Mouse (Mus musculus) liver, adult 2 months (tissue): ENCODE results near the gene Rnf141. TPM values are rescaled to one million over a fixed set of nuclear protein-coding genes. Genes with fewer than 3 reads are reported as not detected.
A peak's percentile ranks its signal among the peaks of the same experiment; 100 is the strongest.

Experiments used
- DNase-seq: peaks from one replicate; pipeline ENCODE4 v3.0.0-alpha.2; 2011; ENCODE audit warnings: low read depth, low spot score; ENCODE audit errors: extremely low read depth
- H3K27ac ChIP-seq: fragments of 200-500 bp; replicated peaks from 2 replicates; pipeline ENCODE4 v1.5.1; 2012; ENCODE audit warnings: low read depth, mild to moderate bottlenecking, control low read depth, inconsistent platforms, low read length; ENCODE audit not compliant: insufficient read depth
- H3K27me3 ChIP-seq: fragments of 200-500 bp; 2 replicates; pipeline ENCODE4 v1.6.1; 2012; ENCODE audit warnings: mild to moderate bottlenecking, moderate library complexity, low read length, inconsistent platforms; ENCODE audit not compliant: control insufficient read depth, insufficient read depth
- H3K36me3 ChIP-seq: fragments of 200-500 bp; 2 replicates; pipeline ENCODE4 v1.6.1; 2012; ENCODE audit warnings: low read length, inconsistent platforms; ENCODE audit not compliant: control insufficient read depth, insufficient read depth
- H3K4me1 ChIP-seq: fragments of 200-500 bp; 2 replicates; pipeline ENCODE4 v1.6.1; 2011; ENCODE audit warnings: low read length; ENCODE audit not compliant: control insufficient read depth, insufficient read depth
- H3K4me3 ChIP-seq: fragments of 200-500 bp; 2 replicates; pipeline ENCODE4 v1.5.1; 2011; ENCODE audit warnings: low read depth, mild to moderate bottlenecking, control low read depth, low read length, moderate library complexity; ENCODE audit not compliant: insufficient read depth
- H3K79me2 ChIP-seq: fragments of 200-500 bp; 2 replicates; pipeline ENCODE4 v1.6.1; 2012; ENCODE audit warnings: inconsistent platforms, mild to moderate bottlenecking, low read length, moderate library complexity; ENCODE audit not compliant: control insufficient read depth, insufficient read depth
- H3K9ac ChIP-seq: fragments of 200-500 bp; 2 replicates; pipeline ENCODE4 v1.6.1; 2012; ENCODE audit warnings: low read depth, mild to moderate bottlenecking, control low read depth, inconsistent platforms, low read length
- CTCF ChIP-seq: fragments of 200-500 bp; IDR thresholded peaks from 2 replicates; pipeline ENCODE4 v1.5.1; 2011; ENCODE audit warnings: low read depth, low read length, control low read depth
- POLR2A ChIP-seq: fragments of 200-500 bp; IDR thresholded peaks from 2 replicates; pipeline ENCODE4 v1.6.1; 2011; ENCODE audit warnings: low read length, control low read depth; ENCODE audit not compliant: insufficient read depth; ENCODE audit errors: extremely low read depth
- WGBS: fragments of 180-500 bp; shearing (Covaris S2); methylation state at CpG from one replicate; pipeline ENCODE4 v1.1.7; 2018; 5-methylcytosine and 5-hydroxymethylcytosine counted together
- polyA plus RNA-seq: library from polyadenylated mRNA; depleted of rRNA; stranded (reverse); fragments of >200 nt; gene quantifications from 2 replicates; pipeline ENCODE4 v1.2.3, GENCODE M21; 2012
- total RNA-seq: library from RNA; depleted of rRNA; stranded (reverse); fragments of >200 nt; gene quantifications from 2 replicates; pipeline ENCODE4 v1.2.3, GENCODE M21; 2014

Rnf141 gene
- total and polyA plus RNA-seq, 2 experiments = 20.6 to 63.4 TPM

- H3K27ac ChIP-seq = peak overlapping the region; percentile 50
- no peak overlapping the region for H3K9ac ChIP-seq
- WGBS = 19% methylated on average over 1 of the region's 1 CpGs
- peaks cover 7% of the 10 kb centered on the region for H3K4me1 ChIP-seq
- no peak for TF ChIP-seq POLR2A
- TF ChIP-seq CTCF = no peak
- peaks cover under 1% of the 10 kb centered on the region; the same call in 1 of the 2 replicates for H3K79me2 ChIP-seq
- H3K27me3 ChIP-seq = no peaks in the 10 kb centered on the region
- no peaks in the 10 kb centered on the region for H3K36me3 ChIP-seq
- peak; percentile 98 for DNase-seq
- H3K4me3 ChIP-seq = no peak overlapping the region
Observed at GRCm38 (mm10) chr7:110848371-110848770, 4.1 kb upstream of the Rnf141 start.

DNA sequence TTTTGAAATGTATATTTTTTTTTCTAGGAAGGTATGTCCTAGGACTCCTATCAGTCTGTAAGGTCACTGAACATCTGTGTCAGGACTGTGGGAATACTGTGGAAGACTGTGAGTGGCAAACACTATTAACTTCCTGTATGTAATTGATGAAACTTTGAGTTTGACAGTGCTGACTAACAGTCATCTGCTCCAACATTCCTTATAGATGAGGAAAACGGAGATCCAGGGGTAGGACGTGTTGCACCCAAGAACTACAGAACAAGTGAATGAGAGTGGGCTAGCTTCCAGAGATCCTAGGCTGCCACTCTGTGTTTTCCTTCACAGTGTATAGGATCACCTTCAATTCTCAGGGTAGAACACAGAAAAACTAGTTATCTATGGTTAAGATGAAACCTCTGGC, 3.1 kb upstream of the Rnf141 start:
- DNase-seq = no peak
- peaks cover 7% of the 10 kb centered on the region for H3K4me1 ChIP-seq
- peaks cover 6% of the 10 kb centered on the region; the same call in 1 of the 2 replicates for H3K79me2 ChIP-seq
- no peaks in the 10 kb centered on the region for H3K36me3 ChIP-seq
- WGBS = 86% methylated on average over 2 of the region's 2 CpGs
- no peak overlapping the region for H3K4me3 ChIP-seq
- TF ChIP-seq POLR2A (no peak), CTCF (no peak)
- no peak overlapping the region for H3K27ac ChIP-seq
- H3K27me3 ChIP-seq = no peaks in the 10 kb centered on the region
- H3K9ac ChIP-seq = no peak overlapping the region

GRCm38 (mm10) chr7:110840332-110840731, 3.9 kb downstream of the Rnf141 start:
- Histone ChIP-seq H3K27ac (no peak overlapping the region), H3K79me2 (peaks cover 13% of the 10 kb centered on the region; the same call in 1 of the 2 replicates), H3K36me3 (peaks cover 11% of the 10 kb centered on the region; the same call in 1 of the 2 replicates), H3K9ac (no peak overlapping the region), H3K27me3 (no peaks in the 10 kb centered on the region), H3K4me1 (peaks cover 6% of the 10 kb centered on the region; the same call in 1 of the 2 replicates), H3K4me3 (no peak overlapping the region)
- 19% methylated on average over 4 of the region's 4 CpGs for WGBS
- no peak for TF ChIP-seq POLR2A
- TF ChIP-seq CTCF = no peak
- DNase-seq = peak; percentile 94

GRCm38 (mm10) chr7:110834522-110834921, 9.7 kb downstream of the Rnf141 start:
- WGBS = 8% methylated on average over 3 of the region's 3 CpGs
- 0 out of 2 replicates have a peak overlapping the region, but pooled peaks have one; percentile 3 for H3K27ac ChIP-seq
- H3K36me3 ChIP-seq = peaks cover 25% of the 10 kb centered on the region
- TF ChIP-seq POLR2A (no peak), CTCF (no peak)
- no peak overlapping the region for H3K9ac ChIP-seq
- no peaks in the 10 kb centered on the region for H3K27me3 ChIP-seq
- no peak overlapping the region for H3K4me3 ChIP-seq
- peak; percentile 72 for DNase-seq
- peaks cover 2% of the 10 kb centered on the region; the same call in 1 of the 2 replicates for H3K79me2 ChIP-seq
- H3K4me1 ChIP-seq = peaks cover 6% of the 10 kb centered on the region

- TF ChIP-seq POLR2A (no peak), CTCF (no peak)
- Histone ChIP-seq H3K9ac (no peak overlapping the region), H3K36me3 (peaks cover 27% of the 10 kb centered on the region), H3K79me2 (peaks cover 2% of the 10 kb centered on the region; the same call in 1 of the 2 replicates), H3K27ac (no peak overlapping the region), H3K4me3 (no peak overlapping the region), H3K4me1 (peaks cover 6% of the 10 kb centered on the region), H3K27me3 (no peaks in the 10 kb centered on the region)
- DNase-seq = peak; percentile 45
- 95% methylated on average over 1 of the region's 1 CpGs for WGBS
Observed at GRCm38 (mm10) chr7:110834018-110834417, 10.2 kb downstream of the Rnf141 start.

DNA sequence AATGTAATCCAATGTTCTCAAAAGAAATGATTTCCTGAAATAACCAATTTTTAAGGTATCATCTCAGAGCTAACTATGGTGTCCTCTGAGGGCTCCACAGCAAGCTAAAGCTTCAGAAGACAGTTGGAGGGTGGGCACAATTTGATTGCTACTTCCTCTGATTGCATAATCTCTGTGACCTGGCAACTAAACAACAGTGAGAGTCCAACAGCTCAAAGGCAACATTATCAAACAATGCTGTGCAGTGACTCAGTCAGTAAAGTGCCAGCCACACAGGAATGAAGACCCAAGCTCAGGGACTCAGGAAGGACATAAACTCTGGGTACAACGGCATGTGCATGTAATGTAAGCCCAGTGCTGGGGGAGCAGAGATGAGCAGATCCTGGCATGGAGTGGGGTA, 11.2 kb downstream of the Rnf141 start:
- TF ChIP-seq CTCF = no peak
- TF ChIP-seq POLR2A = no peak
- peaks cover 31% of the 10 kb centered on the region for H3K36me3 ChIP-seq
- DNase-seq = peak; percentile 71

More for the DNA sequence above, 11.2 kb downstream of the Rnf141 start:
- 0 out of 2 replicates have a peak overlapping the region, but pooled peaks have one; percentile 4 for H3K27ac ChIP-seq
- no peak overlapping the region for H3K4me3 ChIP-seq
- peaks cover 2% of the 10 kb centered on the region; the same call in 1 of the 2 replicates for H3K79me2 ChIP-seq
- H3K9ac ChIP-seq = no peak overlapping the region
- 13% methylated on average over 1 of the region's 1 CpGs for WGBS
- no peaks in the 10 kb centered on the region for H3K27me3 ChIP-seq
- peaks cover 6% of the 10 kb centered on the region for H3K4me1 ChIP-seq
